Mouse (Mus musculus) heart, postnatal 0 days (tissue): Measurements from ENCODE around the gene Hacd2. TPM values are rescaled to one million over a fixed set of nuclear protein-coding genes. Genes with fewer than 3 reads are reported as not detected.

Experiments used
- ATAC-seq: fragments of 200-750 bp; cut with Nextera tagmentation; 2 replicates; pipeline ENCODE4 v1.8.0; 2017; ENCODE audit warnings: low read depth, moderate number of reproducible peaks, moderate library complexity; ENCODE audit not compliant: insufficient read depth
- DNase-seq: peaks from one replicate; pipeline ENCODE4 v3.0.0-alpha.2; 2016; ENCODE audit warnings: low spot score
- H3K27ac ChIP-seq: fragments of 300-500 bp; sonication (generic); 2 replicates; pipeline ENCODE4 v1.5.1; 2014; ENCODE audit warnings: low read depth, mild to moderate bottlenecking
- H3K27me3 ChIP-seq: fragments of 300-500 bp; sonication (generic); 2 replicates; pipeline ENCODE4 v1.6.1; 2014; ENCODE audit warnings: low read length, mixed read lengths; ENCODE audit not compliant: control insufficient read depth, insufficient read depth
- H3K36me3 ChIP-seq: fragments of 300-500 bp; sonication (generic); replicated peaks from 2 replicates; pipeline ENCODE4 v1.6.1; 2014; ENCODE audit warnings: low read length, mixed read lengths; ENCODE audit not compliant: control insufficient read depth, insufficient read depth
- H3K4me1 ChIP-seq: fragments of 300-500 bp; sonication (generic); 2 replicates; pipeline ENCODE4 v1.6.1; 2014; ENCODE audit warnings: antibody characterized with exemption; ENCODE audit not compliant: control insufficient read depth, insufficient read depth
- H3K4me2 ChIP-seq: fragments of 300-500 bp; sonication (generic); 2 replicates; pipeline ENCODE4 v1.6.1; 2014; ENCODE audit warnings: low read depth, mild to moderate bottlenecking, low read length, moderate library complexity
- H3K4me3 ChIP-seq: fragments of 300-500 bp; sonication (generic); 2 replicates; pipeline ENCODE4 v1.5.1; 2014; ENCODE audit warnings: low read depth, low read length
- H3K9ac ChIP-seq: fragments of 300-500 bp; sonication (generic); replicated peaks from 2 replicates; pipeline ENCODE4 v1.6.1; 2014; ENCODE audit warnings: low read depth, low read length, mixed read lengths
- H3K9me3 ChIP-seq: fragments of 300-500 bp; sonication (generic); replicated peaks from 2 replicates; pipeline ENCODE4 v1.6.1; 2016; ENCODE audit warnings: low read length; ENCODE audit not compliant: control insufficient read depth
- CTCF ChIP-seq: IDR thresholded peaks from 2 replicates; pipeline ENCODE4 v1.5.1; 2016; ENCODE audit warnings: antibody characterized with exemption, control low read depth, low read depth
- EP300 ChIP-seq: IDR thresholded peaks from 2 replicates; pipeline ENCODE4 v1.6.1; 2016; ENCODE audit warnings: antibody characterized with exemption, low read depth
- whole genome bisulfite sequencing: fragments of 180-500 bp; shearing (Covaris S2); extraction: QIAGEN DNeasy Blood & Tissue Kit; methylation state at CpG from one replicate; pipeline ENCODE4 v1.1.7; 2014; 5-methylcytosine and 5-hydroxymethylcytosine counted together
- polyA plus RNA-seq: library from polyadenylated mRNA; unstranded; fragments of >200 nt; fragmentation: Nextera tagmentation; extraction: Ambion mirVana; gene quantifications from 2 replicates; pipeline ENCODE4 v1.2.1, GENCODE M21; 2015
- total RNA-seq: library from RNA; depleted of rRNA; stranded (reverse); fragments of >200 nt; gene quantifications from 2 replicates; pipeline ENCODE4 v1.2.3, GENCODE M21; 2014; ENCODE audit warnings: low replicate concordance

Gene Hacd2
- total and polyA plus RNA-seq, 2 experiments from 2014 or later: 2.6 to 34.1 TPM

DNA sequence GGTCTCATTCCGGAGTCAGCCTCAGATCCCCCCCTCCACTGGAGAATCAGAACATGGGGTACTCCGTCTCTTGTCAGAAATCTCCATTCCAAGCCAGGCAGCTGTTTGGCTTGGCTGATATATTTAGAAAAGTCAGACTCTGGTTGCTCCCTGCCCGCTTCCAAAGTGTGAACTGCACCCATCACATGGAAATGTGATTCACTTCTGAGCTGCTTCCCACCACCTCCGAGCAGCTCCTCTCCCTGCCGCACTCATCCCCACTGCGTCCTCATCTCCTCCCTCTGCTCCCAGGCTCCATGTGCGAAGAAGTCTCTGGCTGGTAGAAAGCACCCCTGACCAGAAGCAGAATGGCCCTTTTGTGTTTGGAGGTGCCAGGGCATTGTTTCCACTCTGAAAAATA, 95.2 kb downstream of the Hacd2 start:
- Histone ChIP-seq H3K9me3 (no peaks in the 10 kb centered on the region), H3K4me1 (0 out of 2 replicates have a peak, but pooled peaks cover 6% of the 10 kb centered on the region), H3K9ac (no peak overlapping the region), H3K4me3 (no peak overlapping the region), H3K36me3 (no peaks in the 10 kb centered on the region), H3K4me2 (no peak overlapping the region), H3K27ac (no peak overlapping the region), H3K27me3 (no peaks in the 10 kb centered on the region)
- no peak for ATAC-seq
- no peak for TF ChIP-seq EP300
- no peak for TF ChIP-seq CTCF
- DNase-seq: no peak
- 29% methylated on average over 7 of the region's 7 CpGs for WGBS

DNA sequence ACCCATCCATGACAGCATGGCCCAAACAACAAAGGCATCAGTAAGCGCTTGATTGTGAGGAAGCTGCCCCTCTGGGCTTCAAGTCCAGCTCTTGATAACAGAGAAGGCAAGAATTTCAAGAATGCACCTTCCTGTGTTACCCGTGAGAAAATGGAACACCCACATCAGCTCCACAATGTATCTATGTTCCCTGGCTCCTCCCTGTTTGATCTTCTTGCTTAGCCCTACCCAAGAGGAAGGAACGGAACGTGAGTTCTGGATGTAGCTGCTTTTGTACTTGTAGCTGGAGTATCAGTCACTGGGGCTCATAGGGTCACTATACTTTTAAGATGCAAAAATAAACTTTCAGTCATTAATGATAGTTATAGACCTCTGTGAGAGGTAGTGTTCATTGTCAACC, 98.4 kb downstream of the Hacd2 start:
- 46% methylated on average over 4 of the region's 4 CpGs for WGBS
- Histone ChIP-seq H3K4me1 (0 out of 2 replicates have a peak, but pooled peaks cover 6% of the 10 kb centered on the region), H3K36me3 (no peaks in the 10 kb centered on the region), H3K4me2 (no peak overlapping the region), H3K9me3 (no peaks in the 10 kb centered on the region), H3K27me3 (no peaks in the 10 kb centered on the region), H3K9ac (no peak overlapping the region), H3K4me3 (no peak overlapping the region), H3K27ac (no peak overlapping the region)
- ATAC-seq: no peak
- no peak for DNase-seq
- TF ChIP-seq CTCF (no peak), EP300 (no peak)

DNA sequence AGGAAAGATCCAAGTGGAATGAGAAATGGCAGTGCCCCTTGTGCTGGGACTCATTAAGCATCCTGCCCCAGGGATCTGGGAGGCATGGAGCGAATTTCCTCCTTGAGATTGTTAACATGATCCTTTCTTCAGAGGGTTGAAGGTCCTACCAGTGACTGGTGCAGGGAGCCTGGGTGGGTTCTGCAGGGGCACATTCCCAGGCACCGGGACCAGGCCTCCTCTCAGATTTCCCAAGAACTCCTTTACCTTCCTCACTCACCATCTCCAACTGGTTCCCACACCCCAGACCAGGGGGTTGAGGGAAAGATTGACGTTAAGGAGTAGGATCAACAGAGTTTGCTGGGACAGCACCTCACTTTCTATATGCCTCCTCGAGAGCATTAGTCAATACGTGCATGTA, 105.0 kb downstream of the Hacd2 start:
- no peaks in the 10 kb centered on the region for H3K27me3 ChIP-seq
- no peak overlapping the region for H3K9ac ChIP-seq
- H3K27ac ChIP-seq: no peak overlapping the region
- H3K4me2 ChIP-seq: no peak overlapping the region
- peaks cover 14% of the 10 kb centered on the region for H3K4me1 ChIP-seq
- WGBS: 87% methylated on average over 5 of the region's 5 CpGs
- DNase-seq (no peak), ATAC-seq (no peak)
- TF ChIP-seq EP300 (no peak), CTCF (no peak)
- H3K4me3 ChIP-seq: no peak overlapping the region
- H3K36me3 ChIP-seq: no peaks in the 10 kb centered on the region
- no peaks in the 10 kb centered on the region for H3K9me3 ChIP-seq

DNA sequence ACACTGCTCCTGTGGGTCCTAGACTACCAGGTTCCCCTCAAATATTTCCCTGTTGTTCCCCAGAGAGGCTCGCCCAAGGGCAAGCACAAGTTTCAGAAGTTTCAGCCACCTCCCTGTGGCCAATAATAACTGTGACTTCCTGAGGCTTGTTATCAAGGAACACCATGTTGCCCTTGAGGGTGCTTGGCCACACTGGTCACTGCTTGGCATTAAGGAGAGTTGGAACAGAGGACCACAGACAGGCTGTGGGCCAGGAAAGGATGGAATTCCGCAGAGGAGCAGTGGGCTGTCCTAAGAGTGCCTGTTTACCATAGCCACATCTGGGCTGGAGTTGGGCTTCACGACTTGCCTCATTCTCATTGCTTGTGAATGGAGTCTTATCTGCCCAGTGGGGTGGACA, 107.9 kb downstream of the Hacd2 start:
- H3K4me1 ChIP-seq: peaks cover 14% of the 10 kb centered on the region
- no peak for TF ChIP-seq CTCF
- TF ChIP-seq EP300: no peak
- H3K4me2 ChIP-seq: no peak overlapping the region
- H3K27me3 ChIP-seq: no peaks in the 10 kb centered on the region
- DNase-seq (peak; percentile 64), ATAC-seq (peak; percentile 80)
- H3K36me3 ChIP-seq: no peaks in the 10 kb centered on the region
- no peak overlapping the region for H3K4me3 ChIP-seq
- no peaks in the 10 kb centered on the region for H3K9me3 ChIP-seq
- no peak overlapping the region for H3K9ac ChIP-seq
- peak overlapping the region; percentile 74 for H3K27ac ChIP-seq
- WGBS: 23% methylated on average over 3 of the region's 3 CpGs

DNA sequence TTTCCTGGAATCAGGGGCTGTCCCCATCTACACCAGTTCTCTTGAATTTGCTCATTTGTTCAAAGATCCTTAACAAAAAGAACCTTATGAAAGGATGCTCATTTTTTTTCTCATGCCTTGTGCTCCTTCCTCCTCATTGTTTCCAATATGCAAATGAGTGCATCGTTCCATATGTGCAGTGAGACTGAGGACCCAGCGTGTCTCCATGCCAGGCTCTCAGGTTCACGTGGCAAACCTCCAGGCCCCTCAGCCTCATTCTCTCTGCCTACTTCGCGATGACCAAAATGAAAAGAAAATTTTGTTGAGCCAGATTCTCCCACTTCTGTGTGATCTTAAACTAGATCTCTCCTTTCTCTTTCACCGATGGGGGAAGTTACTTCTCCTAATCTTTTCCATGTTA, 117.2 kb downstream of the Hacd2 start:
- ATAC-seq: no peak
- WGBS: 75% methylated on average over 6 of the region's 6 CpGs

DNA sequence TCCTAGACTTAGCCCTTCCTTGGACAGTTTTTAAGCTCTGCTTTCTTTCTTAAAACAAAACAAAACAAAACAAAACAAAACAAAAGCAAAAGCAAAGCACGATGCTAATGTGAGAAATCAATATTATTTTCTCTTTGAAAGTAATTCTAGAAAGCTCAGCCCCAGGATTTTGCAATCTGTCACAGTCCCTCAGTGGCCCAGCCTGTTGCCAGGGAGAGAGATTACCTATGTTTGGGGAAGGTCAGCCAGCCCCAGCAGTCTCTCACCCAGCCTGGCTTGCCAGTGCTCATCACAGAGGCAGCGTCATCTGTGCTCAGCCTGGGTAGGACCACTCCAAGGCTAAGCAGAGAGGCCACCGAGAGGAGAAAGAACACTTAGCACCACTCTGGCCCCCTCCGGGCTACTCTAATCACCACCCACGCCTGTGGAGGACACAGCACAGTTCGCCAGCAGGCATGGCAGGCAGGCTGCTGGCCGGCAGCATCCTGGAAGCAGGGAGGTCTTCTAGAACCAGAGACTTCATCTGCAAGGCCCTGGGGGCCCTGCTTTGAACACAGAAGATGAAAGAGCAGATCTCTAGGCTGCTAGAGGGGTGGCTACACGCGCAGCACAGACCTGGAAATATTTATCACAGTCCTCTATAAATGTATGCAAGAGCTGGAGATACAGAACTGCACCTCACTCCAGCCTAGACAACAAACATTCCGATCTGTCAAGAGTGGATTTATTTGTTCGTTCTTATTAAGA, 117.8 kb downstream of the Hacd2 start:
- Histone ChIP-seq H3K4me1 (no peaks in the 10 kb centered on the region; the same call in 1 of the 2 replicates), H3K4me2 (peak overlapping the region; percentile 13), H3K27ac (no peak overlapping the region), H3K9me3 (no peaks in the 10 kb centered on the region), H3K4me3 (no peak overlapping the region), H3K36me3 (no peaks in the 10 kb centered on the region), H3K9ac (no peak overlapping the region), H3K27me3 (no peaks in the 10 kb centered on the region)
- peak; percentile 18 for DNase-seq
- ATAC-seq: peak; percentile 53; the same call in 1 of the 2 replicates
- TF ChIP-seq CTCF (no peak), EP300 (no peak)
- 18% methylated on average over 11 of the region's 11 CpGs for WGBS

More for the DNA sequence above, 117.2 kb downstream of the Hacd2 start:
- TF ChIP-seq CTCF (no peak), EP300 (no peak)
- Histone ChIP-seq H3K4me3 (no peak overlapping the region), H3K27ac (no peak overlapping the region), H3K36me3 (no peaks in the 10 kb centered on the region), H3K4me1 (no peaks in the 10 kb centered on the region; the same call in 1 of the 2 replicates), H3K4me2 (no peak overlapping the region), H3K9me3 (no peaks in the 10 kb centered on the region), H3K27me3 (no peaks in the 10 kb centered on the region), H3K9ac (no peak overlapping the region)
- DNase-seq: no peak
